Mouse (Mus musculus): ENCODE data around the gene Car12. TPM values are rescaled to one million over a fixed set of nuclear protein-coding genes. Genes with fewer than 3 reads are reported as not detected.

Car12 gene
- polyA plus RNA-seq, 1 experiment from 2014 or later, result 18.6 TPM

GRCm38 (mm10) chr9:66714022-66714515 lies 583 bp downstream of the Car12 start:
- Histone ChIP-seq H3K4me3 (peak overlapping the region; percentile 49), H3K27ac (no peak overlapping the region), H3K4me2 (peak overlapping the region; percentile 80), H3K9me3 (no peaks in the 10 kb centered on the region), H3K36me3 (no peaks in the 10 kb centered on the region), H3K27me3 (peaks cover 8% of the 10 kb centered on the region; the same call in 1 of the 2 replicates), H3K9ac (peak overlapping the region; percentile 68), H3K4me1 (peaks cover 37% of the 10 kb centered on the region)
- 6% methylated on average over 12 of the region's 12 CpGs for WGBS
- ATAC-seq (ENCODE audit: insufficient number of reproducible peaks, insufficient read depth, low FRiP score, low TSS enrichment, low read depth), result no peak

GRCm38 (mm10) chr9:66715361-66715760 lies 1.9 kb downstream of the Car12 start:
- H3K4me1 ChIP-seq, result peaks cover 31% of the 10 kb centered on the region
- H3K9ac ChIP-seq, result 0 out of 2 replicates have a peak overlapping the region, but pooled peaks have one; percentile 68
- H3K27ac ChIP-seq, result no peak overlapping the region
- H3K9me3 ChIP-seq, result no peaks in the 10 kb centered on the region
- peaks cover 8% of the 10 kb centered on the region; the same call in 1 of the 2 replicates for H3K27me3 ChIP-seq
- H3K4me3 ChIP-seq, result peak overlapping the region; percentile 49
- H3K36me3 ChIP-seq, result no peaks in the 10 kb centered on the region
- ATAC-seq (ENCODE audit: insufficient number of reproducible peaks, insufficient read depth, low FRiP score, low TSS enrichment, low read depth), result no peak
- H3K4me2 ChIP-seq, result peak overlapping the region; percentile 80
- 84% methylated on average over 2 of the region's 2 CpGs for WGBS

GRCm38 (mm10) chr9:66716533-66716932 lies 3.0 kb downstream of the Car12 start:
- Histone ChIP-seq H3K4me2 (no peak overlapping the region), H3K27ac (no peak overlapping the region), H3K4me1 (peaks cover 31% of the 10 kb centered on the region), H3K4me3 (no peak overlapping the region), H3K9me3 (no peaks in the 10 kb centered on the region), H3K27me3 (peaks cover 8% of the 10 kb centered on the region; the same call in 1 of the 2 replicates), H3K36me3 (no peaks in the 10 kb centered on the region), H3K9ac (no peak overlapping the region)
- WGBS, result 94% methylated on average over 3 of the region's 3 CpGs
- ATAC-seq (ENCODE audit: insufficient number of reproducible peaks, insufficient read depth, low FRiP score, low TSS enrichment, low read depth), result no peak

- 81% methylated on average over 8 of the region's 8 CpGs for WGBS
- Histone ChIP-seq H3K9me3 (no peaks in the 10 kb centered on the region), H3K4me2 (no peak overlapping the region), H3K27ac (0 out of 2 replicates have a peak overlapping the region, but pooled peaks have one; percentile 7), H3K4me3 (no peak overlapping the region), H3K36me3 (no peaks in the 10 kb centered on the region), H3K4me1 (peaks cover 47% of the 10 kb centered on the region), H3K9ac (no peak overlapping the region), H3K27me3 (no peaks in the 10 kb centered on the region)
- ATAC-seq (ENCODE audit: insufficient number of reproducible peaks, insufficient read depth, low FRiP score, low TSS enrichment, low read depth), result no peak
Measured at GRCm38 (mm10) chr9:66720686-66721450, 7.4 kb downstream of the Car12 start.

- H3K9me3 ChIP-seq, result no peaks in the 10 kb centered on the region
- H3K4me3 ChIP-seq, result no peak overlapping the region
- peak; percentile 57; the same call in 1 of the 2 replicates for ATAC-seq (ENCODE audit: insufficient number of reproducible peaks, insufficient read depth, low FRiP score, low TSS enrichment, low read depth)
- H3K36me3 ChIP-seq, result no peaks in the 10 kb centered on the region
- H3K27me3 ChIP-seq, result no peaks in the 10 kb centered on the region
- peaks cover 60% of the 10 kb centered on the region for H3K4me1 ChIP-seq
- 41% methylated on average over 5 of the region's 5 CpGs for WGBS
- no peak overlapping the region for H3K9ac ChIP-seq
- H3K27ac ChIP-seq, result peak overlapping the region; percentile 82
- H3K4me2 ChIP-seq, result 0 out of 2 replicates have a peak overlapping the region, but pooled peaks have one; percentile 14
Measured at GRCm38 (mm10) chr9:66722187-66722868, 8.8 kb downstream of the Car12 start.

GRCm38 (mm10) chr9:66722869-66723272 lies 9.4 kb downstream of the Car12 start:
- H3K4me1 ChIP-seq, result peaks cover 59% of the 10 kb centered on the region

GRCm38 (mm10) chr9:66725591-66725990 lies 12.1 kb downstream of the Car12 start:
- no peak overlapping the region for H3K4me2 ChIP-seq
- peaks cover 44% of the 10 kb centered on the region for H3K4me1 ChIP-seq
- no peak overlapping the region for H3K9ac ChIP-seq
- 64% methylated on average over 3 of the region's 3 CpGs for WGBS
- H3K9me3 ChIP-seq, result no peaks in the 10 kb centered on the region
- no peak for ATAC-seq (ENCODE audit: insufficient number of reproducible peaks, insufficient read depth, low FRiP score, low TSS enrichment, low read depth)
- H3K27me3 ChIP-seq, result no peaks in the 10 kb centered on the region
- no peak overlapping the region for H3K4me3 ChIP-seq
- H3K27ac ChIP-seq, result 0 out of 2 replicates have a peak overlapping the region, but pooled peaks have one; percentile 19
- H3K36me3 ChIP-seq, result no peaks in the 10 kb centered on the region

More at GRCm38 (mm10) chr9:66722869-66723272, 9.4 kb downstream of the Car12 start:
- H3K27ac ChIP-seq, result peak overlapping the region; percentile 82
- no peak overlapping the region for H3K9ac ChIP-seq
- WGBS, result 14% methylated on average over 5 of the region's 5 CpGs
- H3K4me2 ChIP-seq, result 0 out of 2 replicates have a peak overlapping the region, but pooled peaks have one; percentile 14
- ATAC-seq (ENCODE audit: insufficient number of reproducible peaks, insufficient read depth, low FRiP score, low TSS enrichment, low read depth), result peak; percentile 50; the same call in 1 of the 2 replicates
- H3K4me3 ChIP-seq, result no peak overlapping the region
- H3K36me3 ChIP-seq, result no peaks in the 10 kb centered on the region
- H3K9me3 ChIP-seq, result no peaks in the 10 kb centered on the region
- no peaks in the 10 kb centered on the region for H3K27me3 ChIP-seq

- H3K27ac ChIP-seq, result no peak overlapping the region
- peaks cover 43% of the 10 kb centered on the region for H3K4me1 ChIP-seq
- ATAC-seq (ENCODE audit: insufficient number of reproducible peaks, insufficient read depth, low FRiP score, low TSS enrichment, low read depth), result no peak
- no peaks in the 10 kb centered on the region for H3K27me3 ChIP-seq
- no peaks in the 10 kb centered on the region for H3K36me3 ChIP-seq
- H3K4me2 ChIP-seq, result no peak overlapping the region
- H3K9ac ChIP-seq, result no peak overlapping the region
- no peaks in the 10 kb centered on the region for H3K9me3 ChIP-seq
- 71% methylated on average over 7 of the region's 7 CpGs for WGBS
- no peak overlapping the region for H3K4me3 ChIP-seq
Measured at GRCm38 (mm10) chr9:66727333-66727732, 13.8 kb downstream of the Car12 start.

GRCm38 (mm10) chr9:66730556-66730955 lies 17.1 kb downstream of the Car12 start:
- Histone ChIP-seq H3K4me1 (peaks cover 38% of the 10 kb centered on the region), H3K9ac (no peak overlapping the region), H3K4me2 (no peak overlapping the region), H3K36me3 (no peaks in the 10 kb centered on the region), H3K27me3 (no peaks in the 10 kb centered on the region), H3K9me3 (no peaks in the 10 kb centered on the region), H3K27ac (no peak overlapping the region), H3K4me3 (no peak overlapping the region)
- WGBS, result 41% methylated on average over 3 of the region's 3 CpGs
- no peak for ATAC-seq (ENCODE audit: insufficient number of reproducible peaks, insufficient read depth, low FRiP score, low TSS enrichment, low read depth)

GRCm38 (mm10) chr9:66731284-66731683 lies 17.8 kb downstream of the Car12 start:
- H3K9me3 ChIP-seq, result no peaks in the 10 kb centered on the region
- no peak overlapping the region for H3K4me2 ChIP-seq
- ATAC-seq (ENCODE audit: insufficient number of reproducible peaks, insufficient read depth, low FRiP score, low TSS enrichment, low read depth), result no peak
- 0 out of 2 replicates have a peak overlapping the region, but pooled peaks have one; percentile 24 for H3K27ac ChIP-seq
- no peak overlapping the region for H3K9ac ChIP-seq
- no peak overlapping the region for H3K4me3 ChIP-seq
- H3K27me3 ChIP-seq, result no peaks in the 10 kb centered on the region
- H3K36me3 ChIP-seq, result no peaks in the 10 kb centered on the region
- 71% methylated on average over 7 of the region's 7 CpGs for WGBS
- H3K4me1 ChIP-seq, result peaks cover 31% of the 10 kb centered on the region

- Histone ChIP-seq H3K4me1 (peaks cover 20% of the 10 kb centered on the region), H3K27ac (0 out of 2 replicates have a peak overlapping the region, but pooled peaks have one; percentile 48), H3K9ac (no peak overlapping the region), H3K9me3 (no peaks in the 10 kb centered on the region), H3K36me3 (no peaks in the 10 kb centered on the region), H3K4me3 (no peak overlapping the region), H3K4me2 (no peak overlapping the region), H3K27me3 (no peaks in the 10 kb centered on the region)
- WGBS, result 55% methylated on average over 15 of the region's 15 CpGs
- ATAC-seq (ENCODE audit: insufficient number of reproducible peaks, insufficient read depth, low FRiP score, low TSS enrichment, low read depth), result no peak
Measured at GRCm38 (mm10) chr9:66732791-66733691, 19.6 kb downstream of the Car12 start.

Measured in embryonic facial prominence, embryonic 13.5 days (tissue).